Mouse (Mus musculus): ENCODE measurements at regions not wholly inside any gene's neighbourhood (a gene's known extent, or its start where the extent isn't known, plus 50 kb on each side); places are given as distances from the start of the nearest gene placed in this dataset.

- 83% methylated on average over 1 of the region's 1 CpGs for WGBS
- Histone ChIP-seq H3K27ac (replicated peaks) (no peak overlapping the region), H3K4me3 (no peak overlapping the region), H3K9me3 (no peaks in the 10 kb centered on the region), H3K4me2 (replicated peaks) (no peak overlapping the region), H3K4me1 (no peaks in the 10 kb centered on the region), H3K36me3 (no peaks in the 10 kb centered on the region), H3K9ac (replicated peaks) (no peak overlapping the region), H3K27me3 (no peaks in the 10 kb centered on the region)
- no peak for ATAC-seq (replicated peaks)
Measured at GRCm38 (mm10) chr2:9717904-9718303, 163.1 kb upstream of the 4930412O13Rik start.

- Histone ChIP-seq H3K36me3 (no peaks in the 10 kb centered on the region), H3K27ac (replicated peaks) (no peak overlapping the region), H3K27me3 (no peaks in the 10 kb centered on the region), H3K4me2 (replicated peaks) (no peak overlapping the region), H3K4me1 (no peaks in the 10 kb centered on the region), H3K4me3 (no peak overlapping the region), H3K9ac (replicated peaks) (no peak overlapping the region), H3K9me3 (no peaks in the 10 kb centered on the region)
- ATAC-seq (replicated peaks) = no peak
- WGBS = 89% methylated on average over 7 of the region's 7 CpGs
Measured at GRCm38 (mm10) chr2:9733243-9733642, 147.8 kb upstream of the 4930412O13Rik start.

GRCm38 (mm10) chr2:9744181-9744580 is 136.9 kb upstream of the 4930412O13Rik start:
- Histone ChIP-seq H3K9me3 (no peaks in the 10 kb centered on the region), H3K4me1 (no peaks in the 10 kb centered on the region), H3K4me3 (no peak overlapping the region), H3K9ac (replicated peaks) (no peak overlapping the region), H3K27me3 (no peaks in the 10 kb centered on the region), H3K4me2 (replicated peaks) (no peak overlapping the region), H3K36me3 (no peaks in the 10 kb centered on the region), H3K27ac (replicated peaks) (no peak overlapping the region)
- ATAC-seq (replicated peaks) = no peak
- 90% methylated on average over 3 of the region's 3 CpGs for WGBS

- ATAC-seq (replicated peaks) = no peak
- Histone ChIP-seq H3K4me3 (no peak overlapping the region), H3K4me2 (replicated peaks) (no peak overlapping the region), H3K27me3 (no peaks in the 10 kb centered on the region), H3K27ac (replicated peaks) (no peak overlapping the region), H3K9me3 (no peaks in the 10 kb centered on the region), H3K9ac (replicated peaks) (no peak overlapping the region), H3K4me1 (no peaks in the 10 kb centered on the region), H3K36me3 (no peaks in the 10 kb centered on the region)
- WGBS = 28% methylated on average over 11 of the region's 11 CpGs
Measured at GRCm38 (mm10) chr2:9749829-9750788, 130.9 kb upstream of the 4930412O13Rik start.

GRCm38 (mm10) chr2:9753691-9754090 is 127.4 kb upstream of the 4930412O13Rik start:
- Histone ChIP-seq H3K27ac (replicated peaks) (no peak overlapping the region), H3K4me3 (no peak overlapping the region), H3K27me3 (no peaks in the 10 kb centered on the region), H3K4me2 (replicated peaks) (no peak overlapping the region), H3K4me1 (no peaks in the 10 kb centered on the region), H3K9ac (replicated peaks) (no peak overlapping the region), H3K9me3 (no peaks in the 10 kb centered on the region), H3K36me3 (no peaks in the 10 kb centered on the region)
- WGBS = 91% methylated on average over 7 of the region's 7 CpGs
- no peak for ATAC-seq (replicated peaks)

GRCm38 (mm10) chr2:9754153-9754552 is 126.9 kb upstream of the 4930412O13Rik start:
- Histone ChIP-seq H3K36me3 (no peaks in the 10 kb centered on the region), H3K27ac (replicated peaks) (no peak overlapping the region), H3K9ac (replicated peaks) (no peak overlapping the region), H3K9me3 (no peaks in the 10 kb centered on the region), H3K4me2 (replicated peaks) (no peak overlapping the region), H3K27me3 (no peaks in the 10 kb centered on the region), H3K4me1 (no peaks in the 10 kb centered on the region), H3K4me3 (no peak overlapping the region)
- ATAC-seq (replicated peaks) = no peak
- WGBS = 94% methylated on average over 6 of the region's 6 CpGs

- H3K27ac ChIP-seq (replicated peaks) = no peak overlapping the region
- no peak for ATAC-seq (replicated peaks)
- no peak overlapping the region for H3K4me2 ChIP-seq (replicated peaks)
- no peak overlapping the region for H3K9ac ChIP-seq (replicated peaks)
- no peaks in the 10 kb centered on the region for H3K9me3 ChIP-seq
- no peak overlapping the region for H3K4me3 ChIP-seq
- H3K36me3 ChIP-seq = no peaks in the 10 kb centered on the region
- 87% methylated on average over 5 of the region's 5 CpGs for WGBS
- H3K4me1 ChIP-seq = no peaks in the 10 kb centered on the region
- H3K27me3 ChIP-seq = no peaks in the 10 kb centered on the region
Measured at GRCm38 (mm10) chr2:9757770-9758420, 123.2 kb upstream of the 4930412O13Rik start.

GRCm38 (mm10) chr2:9758983-9759382 is 122.1 kb upstream of the 4930412O13Rik start:
- H3K4me1 ChIP-seq = no peaks in the 10 kb centered on the region
- H3K4me2 ChIP-seq (replicated peaks) = no peak overlapping the region
- WGBS = 92% methylated on average over 7 of the region's 7 CpGs
- no peak overlapping the region for H3K27ac ChIP-seq (replicated peaks)
- no peak overlapping the region for H3K4me3 ChIP-seq
- H3K27me3 ChIP-seq = no peaks in the 10 kb centered on the region
- no peaks in the 10 kb centered on the region for H3K36me3 ChIP-seq
- no peaks in the 10 kb centered on the region for H3K9me3 ChIP-seq
- ATAC-seq (replicated peaks) = no peak
- H3K9ac ChIP-seq (replicated peaks) = no peak overlapping the region

GRCm38 (mm10) chr2:9759389-9760104 is 121.5 kb upstream of the 4930412O13Rik start:
- 88% methylated on average over 7 of the region's 7 CpGs for WGBS
- H3K9me3 ChIP-seq = no peaks in the 10 kb centered on the region
- no peak overlapping the region for H3K27ac ChIP-seq (replicated peaks)
- no peaks in the 10 kb centered on the region for H3K36me3 ChIP-seq
- H3K4me2 ChIP-seq (replicated peaks) = no peak overlapping the region
- no peak overlapping the region for H3K4me3 ChIP-seq
- no peaks in the 10 kb centered on the region for H3K27me3 ChIP-seq
- no peak for ATAC-seq (replicated peaks)
- H3K9ac ChIP-seq (replicated peaks) = no peak overlapping the region
- H3K4me1 ChIP-seq = no peaks in the 10 kb centered on the region

GRCm38 (mm10) chr2:9780159-9780558 is 100.9 kb upstream of the 4930412O13Rik start:
- WGBS = 69% methylated on average over 2 of the region's 2 CpGs
- H3K36me3 ChIP-seq = no peaks in the 10 kb centered on the region
- no peaks in the 10 kb centered on the region for H3K27me3 ChIP-seq
- H3K4me2 ChIP-seq (replicated peaks) = no peak overlapping the region
- no peak overlapping the region for H3K4me3 ChIP-seq
- H3K9me3 ChIP-seq = no peaks in the 10 kb centered on the region
- H3K9ac ChIP-seq (replicated peaks) = no peak overlapping the region
- no peak overlapping the region for H3K27ac ChIP-seq (replicated peaks)
- no peak for ATAC-seq (replicated peaks)
- H3K4me1 ChIP-seq = no peaks in the 10 kb centered on the region

- ATAC-seq (replicated peaks) = no peak
- H3K9me3 ChIP-seq = no peaks in the 10 kb centered on the region
- no peak overlapping the region for H3K9ac ChIP-seq (replicated peaks)
- H3K4me1 ChIP-seq = no peaks in the 10 kb centered on the region
- H3K4me3 ChIP-seq = no peak overlapping the region
- 81% methylated on average over 3 of the region's 3 CpGs for WGBS
- no peak overlapping the region for H3K4me2 ChIP-seq (replicated peaks)
- no peaks in the 10 kb centered on the region for H3K27me3 ChIP-seq
- no peak overlapping the region for H3K27ac ChIP-seq (replicated peaks)
- H3K36me3 ChIP-seq = no peaks in the 10 kb centered on the region
Measured at GRCm38 (mm10) chr2:9782698-9783097, 98.4 kb upstream of the 4930412O13Rik start.

- ATAC-seq (replicated peaks) = no peak
- WGBS = 96% methylated on average over 1 of the region's 1 CpGs
- no peaks in the 10 kb centered on the region for H3K9me3 ChIP-seq
- H3K27ac ChIP-seq (replicated peaks) = no peak overlapping the region
- 0 out of 2 replicates have a peak, but pooled peaks cover 2% of the 10 kb centered on the region for H3K4me1 ChIP-seq
- H3K27me3 ChIP-seq = no peaks in the 10 kb centered on the region
- H3K4me3 ChIP-seq = no peak overlapping the region
- no peak overlapping the region for H3K9ac ChIP-seq (replicated peaks)
- H3K4me2 ChIP-seq (replicated peaks) = no peak overlapping the region
- H3K36me3 ChIP-seq = no peaks in the 10 kb centered on the region
Measured at GRCm38 (mm10) chr2:9791970-9792369, 89.1 kb upstream of the 4930412O13Rik start.

Data from forebrain, embryonic 15.5 days (tissue).